Mouse (Mus musculus) macrophage (primary cell): ENCODE data around the gene Edar. TPM values are rescaled to one million over a fixed set of nuclear protein-coding genes. Genes with fewer than 3 reads are reported as not detected.

Source experiments
- H3K27ac ChIP-seq: fragments of 350-480 bp; formaldehyde crosslinking; 2 replicates; pipeline ENCODE4 v1.9.0; 2021
- H3K36me3 ChIP-seq: fragments of 350-480 bp; formaldehyde crosslinking; 2 replicates; pipeline ENCODE4 v1.9.0; 2021; ENCODE audit errors: inconsistent target
- H3K4me3 ChIP-seq: fragments of 350-480 bp; formaldehyde crosslinking; 2 replicates; pipeline ENCODE4 v1.9.0; 2021; ENCODE audit errors: inconsistent target
- H3K79me2 ChIP-seq: fragments of 350-480 bp; formaldehyde crosslinking; 2 replicates; pipeline ENCODE4 v1.9.0; 2021; ENCODE audit errors: inconsistent target
- WGBS: methylation state at CpG from one replicate; pipeline ENCODE4 v1.1.7; 2026; ENCODE audit warnings: inconsistent platforms; ENCODE audit not compliant: missing documents; 5-methylcytosine and 5-hydroxymethylcytosine counted together
- polyA plus RNA-seq: library from polyadenylated mRNA; stranded (reverse); fragments of 250-400 nt; gene quantifications from 3 replicates; pipeline ENCODE4 v1.2.4, GENCODE M21; 2018; ENCODE audit warnings: inconsistent platforms

Edar gene
- polyA plus RNA-seq, 1 experiment from 2014 or later, result not detected

- Histone ChIP-seq H3K4me3 (no peak overlapping the region), H3K27ac (no peak overlapping the region), H3K79me2 (no peaks in the 10 kb centered on the region), H3K36me3 (no peaks in the 10 kb centered on the region)
- 89% methylated on average over 5 of the region's 5 CpGs for WGBS
Measured at GRCm38 (mm10) chr10:58600983-58601382, 74.5 kb downstream of the Edar start.

- no peak overlapping the region for H3K4me3 ChIP-seq
- 87% methylated on average over 5 of the region's 5 CpGs for WGBS
- no peaks in the 10 kb centered on the region for H3K36me3 ChIP-seq
- no peak overlapping the region for H3K27ac ChIP-seq
- no peaks in the 10 kb centered on the region for H3K79me2 ChIP-seq
Measured at GRCm38 (mm10) chr10:58600151-58600550, 75.3 kb downstream of the Edar start.

- Histone ChIP-seq H3K4me3 (no peak overlapping the region), H3K36me3 (no peaks in the 10 kb centered on the region), H3K27ac (no peak overlapping the region), H3K79me2 (no peaks in the 10 kb centered on the region)
- WGBS, result 79% methylated on average over 5 of the region's 5 CpGs
Measured at GRCm38 (mm10) chr10:58595821-58596220, 79.6 kb downstream of the Edar start.

GRCm38 (mm10) chr10:58595197-58595596, 80.3 kb downstream of the Edar start:
- H3K4me3 ChIP-seq, result no peak overlapping the region
- H3K36me3 ChIP-seq, result no peaks in the 10 kb centered on the region
- no peak overlapping the region for H3K27ac ChIP-seq
- WGBS, result 92% methylated on average over 3 of the region's 3 CpGs
- no peaks in the 10 kb centered on the region for H3K79me2 ChIP-seq

GRCm38 (mm10) chr10:58594486-58594885, 81.0 kb downstream of the Edar start:
- H3K79me2 ChIP-seq, result no peaks in the 10 kb centered on the region
- H3K36me3 ChIP-seq, result no peaks in the 10 kb centered on the region
- 76% methylated on average over 3 of the region's 3 CpGs for WGBS
- no peak overlapping the region for H3K4me3 ChIP-seq
- no peak overlapping the region for H3K27ac ChIP-seq

GRCm38 (mm10) chr10:58585427-58586223, 89.8 kb downstream of the Edar start:
- Histone ChIP-seq H3K79me2 (no peaks in the 10 kb centered on the region), H3K4me3 (no peak overlapping the region), H3K36me3 (no peaks in the 10 kb centered on the region), H3K27ac (no peak overlapping the region)
- WGBS, result 90% methylated on average over 5 of the region's 5 CpGs

GRCm38 (mm10) chr10:58560521-58560920, 114.9 kb downstream of the Edar start:
- Histone ChIP-seq H3K79me2 (no peaks in the 10 kb centered on the region), H3K4me3 (no peak overlapping the region), H3K36me3 (no peaks in the 10 kb centered on the region), H3K27ac (no peak overlapping the region)
- 97% methylated on average over 6 of the region's 6 CpGs for WGBS

- no peak overlapping the region for H3K27ac ChIP-seq
- H3K4me3 ChIP-seq, result no peak overlapping the region
- no peaks in the 10 kb centered on the region for H3K79me2 ChIP-seq
- WGBS, result 30% methylated on average over 3 of the region's 3 CpGs
- H3K36me3 ChIP-seq, result no peaks in the 10 kb centered on the region
Measured at GRCm38 (mm10) chr10:58559901-58560300, 115.6 kb downstream of the Edar start.

- Histone ChIP-seq H3K4me3 (no peak overlapping the region), H3K36me3 (no peaks in the 10 kb centered on the region), H3K27ac (no peak overlapping the region), H3K79me2 (no peaks in the 10 kb centered on the region)
- 32% methylated on average over 7 of the region's 7 CpGs for WGBS
Measured at GRCm38 (mm10) chr10:58559098-58559497, 116.4 kb downstream of the Edar start.

- Histone ChIP-seq H3K36me3 (no peaks in the 10 kb centered on the region), H3K27ac (no peak overlapping the region), H3K79me2 (no peaks in the 10 kb centered on the region), H3K4me3 (no peak overlapping the region)
- 96% methylated on average over 8 of the region's 8 CpGs for WGBS
Measured at GRCm38 (mm10) chr10:58554693-58555387, 120.6 kb downstream of the Edar start.

Other genes with a start within 250 kb of the Edar start
- 49.6 to 52.6 TPM (median 52.6 TPM) in 3 replicates for gene Ranbp2, start 228.7 kb downstream of the Edar start, polyA plus RNA-seq
- gene Ccdc138, start 177.7 kb downstream of the Edar start, polyA plus RNA-seq, result 1.2 to 1.4 TPM (median 1.3 TPM) in 3 replicates
- not detected in 3 replicates for gene Gm17542, start 42.6 kb upstream of the Edar start, polyA plus RNA-seq
- gene Sh3rf3, start 137.7 kb upstream of the Edar start, polyA plus RNA-seq, result not detected in 3 replicates